Mouse (Mus musculus) MEL (cell line): ENCODE results near the gene Cryba2. TPM values are rescaled to one million over a fixed set of nuclear protein-coding genes. Genes with fewer than 3 reads are reported as not detected.

ENCODE experiments used
- DNase-seq: peaks from one replicate; pipeline ENCODE4 v3.0.0; 2011; ENCODE audit warnings: low read depth, low spot score
- H3K27ac ChIP-seq: 2 replicates; pipeline ENCODE4 v1.5.1; 2012; ENCODE audit warnings: low read depth, mild to moderate bottlenecking, control low read depth, low read length, moderate library complexity; ENCODE audit not compliant: control insufficient read depth
- H3K27me3 ChIP-seq, 2 experiments: fragments of 150-350 bp in 1 of 2; sonication (generic) in 1 of 2; 2 replicates each; pipeline ENCODE4 v1.6.1; 2012; ENCODE audit warnings: low read length in 2 of 2, mild to moderate bottlenecking in 2 of 2, improper control_type of control experiment in 1 of 2, moderate library complexity in 1 of 2; ENCODE audit not compliant: insufficient read depth in 2 of 2, control insufficient read depth in 1 of 2
- H3K36me3 ChIP-seq, 2 experiments: 2 replicates each; pipeline ENCODE4 v1.6.1; 2012 to 2014; ENCODE audit warnings: low read length in 2 of 2, improper control_type of control experiment in 1 of 2, inconsistent platforms in 1 of 2, mild to moderate bottlenecking in 1 of 2; ENCODE audit not compliant: insufficient read depth in 2 of 2, control insufficient read depth in 1 of 2
- H3K4me1 ChIP-seq, 2 experiments: fragments of 150-350 bp in 1 of 2; sonication (generic) in 1 of 2; 2 replicates each; pipeline ENCODE4 v1.6.1; 2012; ENCODE audit warnings: low read length in 2 of 2, improper control_type of control experiment in 1 of 2, mild to moderate bottlenecking in 1 of 2; ENCODE audit not compliant: insufficient read depth in 2 of 2, control insufficient read depth in 1 of 2
- H3K4me3 ChIP-seq, 2 experiments: fragments of 150-350 bp in 1 of 2; sonication (generic) in 1 of 2; 2 replicates each; pipeline ENCODE4 v1.5.1; 2012; ENCODE audit warnings: low read depth in 2 of 2, low read length in 2 of 2, mild to moderate bottlenecking in 2 of 2, moderate library complexity in 2 of 2, control low read depth in 1 of 2, improper control_type of control experiment in 1 of 2; ENCODE audit not compliant: control insufficient read depth in 1 of 2, insufficient read depth in 1 of 2
- H3K79me2 ChIP-seq: 2 replicates; pipeline ENCODE4 v1.6.1; 2012; ENCODE audit warnings: mild to moderate bottlenecking, low read length, moderate library complexity; ENCODE audit not compliant: control insufficient read depth, poor library complexity, insufficient read depth
- H3K9ac ChIP-seq: 2 replicates; pipeline ENCODE4 v1.6.1; 2012; ENCODE audit warnings: low read depth, mild to moderate bottlenecking, control low read depth, low read length, moderate library complexity; ENCODE audit not compliant: control insufficient read depth, poor library complexity, severe bottlenecking
- H3K9me3 ChIP-seq: fragments of 150-350 bp; sonication (generic); replicated peaks from 2 replicates; pipeline ENCODE4 v1.6.1; 2012; ENCODE audit warnings: mild to moderate bottlenecking, low read length, improper control_type of control experiment, moderate library complexity; ENCODE audit not compliant: insufficient read depth
- CHD2 ChIP-seq: IDR thresholded peaks from 2 replicates; pipeline ENCODE4 v1.6.1; 2011; ENCODE audit warnings: low read length, improper control_type of control experiment
- E2F4 ChIP-seq: IDR thresholded peaks from 2 replicates; pipeline ENCODE4 v1.6.1; 2011; ENCODE audit warnings: low read depth, low read length, improper control_type of control experiment, borderline replicate concordance
- ELF1 ChIP-seq: IDR thresholded peaks from 2 replicates; pipeline ENCODE4 v1.6.1; 2014; ENCODE audit warnings: low read depth, mild to moderate bottlenecking, inconsistent platforms, low read length, improper control_type of control experiment, moderate library complexity
- ETS1 ChIP-seq: IDR thresholded peaks from 2 replicates; pipeline ENCODE4 v1.6.1; 2012; ENCODE audit warnings: low read depth, mild to moderate bottlenecking, inconsistent platforms, low read length, improper control_type of control experiment, moderate library complexity
- GABPA ChIP-seq: IDR thresholded peaks from 2 replicates; pipeline ENCODE4 v1.6.1; 2012; ENCODE audit warnings: low read depth, mild to moderate bottlenecking, inconsistent platforms, low read length, improper control_type of control experiment, moderate library complexity
- HCFC1 ChIP-seq: IDR thresholded peaks from 2 replicates; pipeline ENCODE4 v1.6.1; 2012; ENCODE audit warnings: low read depth, mild to moderate bottlenecking, inconsistent platforms, low read length, improper control_type of control experiment, moderate library complexity
- JUND ChIP-seq: IDR thresholded peaks from 2 replicates; pipeline ENCODE4 v1.6.1; 2011; ENCODE audit warnings: low read depth, mild to moderate bottlenecking, improper control_type of control experiment, low read length
- KAT2A ChIP-seq: conservative IDR thresholded peaks from 2 replicates; pipeline ENCODE4 v1.6.1; 2012; ENCODE audit warnings: low read depth, low read length, improper control_type of control experiment, inconsistent platforms
- MAFK ChIP-seq: IDR thresholded peaks from 2 replicates; pipeline ENCODE4 v1.6.1; 2011; ENCODE audit warnings: low read depth, mild to moderate bottlenecking, low read length, improper control_type of control experiment, borderline replicate concordance
- MAX ChIP-seq: IDR thresholded peaks from 2 replicates; pipeline ENCODE4 v1.6.1; 2011; ENCODE audit warnings: low read length, improper control_type of control experiment
- MXI1 ChIP-seq: IDR thresholded peaks from 2 replicates; pipeline ENCODE4 v1.6.1; 2011; ENCODE audit warnings: mild to moderate bottlenecking, low read depth, low read length, improper control_type of control experiment
- MYB ChIP-seq: IDR thresholded peaks from 2 replicates; pipeline ENCODE4 v1.6.1; 2011; ENCODE audit warnings: mild to moderate bottlenecking, low read depth, low read length, improper control_type of control experiment
- NELFE ChIP-seq: IDR thresholded peaks from 2 replicates; pipeline ENCODE4 v1.6.1; 2011; ENCODE audit warnings: low read depth, low read length, improper control_type of control experiment
- NRF1 ChIP-seq: IDR thresholded peaks from 2 replicates; pipeline ENCODE4 v1.6.1; 2014; ENCODE audit warnings: low read depth, mild to moderate bottlenecking, inconsistent platforms, low read length, improper control_type of control experiment, moderate library complexity; ENCODE audit not compliant: poor library complexity, insufficient read depth, severe bottlenecking
- POLR2A ChIP-seq, 2 experiments: IDR thresholded peaks; 2 replicates each; pipeline ENCODE4 v1.6.1; 2011 to 2012; ENCODE audit warnings: low read length in 2 of 2, mild to moderate bottlenecking in 2 of 2, control low read depth in 1 of 2, improper control_type of control experiment in 1 of 2, low read depth in 1 of 2, moderate library complexity in 1 of 2; ENCODE audit not compliant: control insufficient read depth in 1 of 2, insufficient read depth in 1 of 2, poor library complexity in 1 of 2
- POLR2AphosphoS2 ChIP-seq: IDR thresholded peaks from 2 replicates; pipeline ENCODE4 v1.6.1; 2011; ENCODE audit warnings: low read length, improper control_type of control experiment
- POLR2AphosphoS5 ChIP-seq: IDR thresholded peaks from 2 replicates; pipeline ENCODE4 v1.6.1; 2012; ENCODE audit warnings: low read depth, borderline replicate concordance, mild to moderate bottlenecking, inconsistent platforms, low read length, moderate library complexity, mixed read lengths
- RCOR1 ChIP-seq: IDR thresholded peaks from 2 replicates; pipeline ENCODE4 v1.6.1; 2012; ENCODE audit warnings: low read depth, mild to moderate bottlenecking, inconsistent platforms, low read length, improper control_type of control experiment
- SMC3 ChIP-seq: IDR thresholded peaks from 2 replicates; pipeline ENCODE4 v1.6.1; 2011; ENCODE audit warnings: low read depth, low read length, improper control_type of control experiment
- TAL1 ChIP-seq: IDR thresholded peaks from 2 replicates; pipeline ENCODE4 v1.6.1; 2012; ENCODE audit warnings: mild to moderate bottlenecking, inconsistent platforms, low read length, moderate library complexity, mixed read lengths
- TBP ChIP-seq: IDR thresholded peaks from 2 replicates; pipeline ENCODE4 v1.8.0; 2011; ENCODE audit warnings: low read depth, low read length, improper control_type of control experiment
- UBTF ChIP-seq: IDR thresholded peaks from 2 replicates; pipeline ENCODE4 v1.6.1; 2012; ENCODE audit warnings: low read depth, mild to moderate bottlenecking, inconsistent platforms, low read length, improper control_type of control experiment, moderate library complexity, borderline replicate concordance; ENCODE audit not compliant: insufficient read depth
- ZKSCAN1 ChIP-seq: IDR thresholded peaks from 2 replicates; pipeline ENCODE4 v1.6.1; 2012; ENCODE audit warnings: low read depth, mild to moderate bottlenecking, inconsistent platforms, low read length, improper control_type of control experiment, moderate library complexity
- ZMIZ1 ChIP-seq: IDR thresholded peaks from 2 replicates; pipeline ENCODE4 v1.6.1; 2012; ENCODE audit warnings: low read depth, mild to moderate bottlenecking, inconsistent platforms, low read length, improper control_type of control experiment, moderate library complexity
- polyA plus RNA-seq, 2 experiments: library from polyadenylated mRNA; stranded (reverse) in 1 of 2; unstranded in 1 of 2; fragments of >175 nt in 1 of 2; fragments of >200 nt in 1 of 2; gene quantifications; 2 replicates each; pipeline versions ENCODE4 v1.2.1 to v1.2.4; 2012; ENCODE audit warnings: low replicate concordance in 2 of 2, low read depth in 1 of 2; ENCODE audit not compliant: insufficient read length in 2 of 2, insufficient read depth in 1 of 2, missing spikeins in 1 of 2
- total RNA-seq: library from RNA; depleted of rRNA; stranded (reverse); fragments of 300-350 nt; gene quantifications from 2 replicates; pipeline ENCODE4 v1.2.3, GENCODE M21; 2012

Cryba2 gene
- total and polyA plus RNA-seq, 3 experiments: not detected

- no peak overlapping the region for H3K9ac ChIP-seq
- TF ChIP-seq NELFE: no peak
- no peak for TF ChIP-seq MAFK
- TF ChIP-seq RCOR1: no peak
- TF ChIP-seq JUND: no peak
- no peak for TF ChIP-seq MYB
- no peak for TF ChIP-seq HCFC1
- TF ChIP-seq POLR2AphosphoS5: no peak
- TF ChIP-seq ELF1: no peak
- TF ChIP-seq MXI1: no peak
- TF ChIP-seq TAL1: no peak
- no peak for TF ChIP-seq TBP
- TF ChIP-seq POLR2AphosphoS2: no peak
- no peak for TF ChIP-seq ZMIZ1
- TF ChIP-seq KAT2A: no peak
These were observed 42.7 kb downstream of the Cryba2 start for GRCm38 (mm10) chr1:74850251-74850650.

DNA sequence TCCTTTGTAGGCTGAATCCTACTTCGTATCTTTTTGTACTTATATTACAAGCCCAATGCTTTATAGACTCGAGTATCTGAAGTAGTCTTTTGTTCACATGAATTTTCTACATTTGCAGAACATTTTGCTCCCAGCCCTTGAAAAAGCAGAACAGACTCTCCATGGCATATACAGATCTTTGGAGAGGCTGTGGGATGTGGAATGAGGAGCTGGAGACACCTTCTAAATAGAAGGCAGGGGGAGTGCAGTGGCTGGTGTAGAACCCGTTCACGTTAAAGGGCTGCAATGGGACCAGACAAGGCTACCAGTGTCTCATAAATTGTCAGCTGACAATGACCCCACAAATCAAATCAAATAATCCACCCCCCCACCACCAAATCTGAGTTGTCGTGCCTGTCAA, 44.0 kb downstream of the Cryba2 start:
- Histone ChIP-seq H3K27ac (no peak overlapping the region), H3K4me3 (no peak overlapping the region), H3K9me3 (no peaks in the 10 kb centered on the region), H3K36me3 (no peaks in the 10 kb centered on the region), H3K4me1 (no peaks in the 10 kb centered on the region), H3K9ac (no peak overlapping the region), H3K79me2 (no peaks in the 10 kb centered on the region), H3K27me3 (no peaks in the 10 kb centered on the region; a peak in 1 of 4 replicates)
- no peak for DNase-seq
- TF ChIP-seq SMC3 (no peak), MYB (no peak), TBP (no peak), NELFE (no peak), ETS1 (no peak), POLR2AphosphoS2 (no peak), RCOR1 (no peak), JUND (no peak), MXI1 (no peak), ZKSCAN1 (no peak), GABPA (no peak), POLR2A (IDR thresholded peaks at IDR 0.05; ENCODE audit: control insufficient read depth in 1 of 2, insufficient read depth in 1 of 2, low read depth in 1 of 2, low read length in 2 of 2, poor library complexity in 1 of 2) (no peak), UBTF (no peak), MAX (no peak), CHD2 (no peak), E2F4 (no peak), NRF1 (no peak), ELF1 (no peak)

More at GRCm38 (mm10) chr1:74850251-74850650, 42.7 kb downstream of the Cryba2 start:
- H3K4me3 ChIP-seq: no peak overlapping the region
- H3K36me3 ChIP-seq: no peaks in the 10 kb centered on the region
- H3K27ac ChIP-seq: no peak overlapping the region
- no peaks in the 10 kb centered on the region for H3K79me2 ChIP-seq
- no peaks in the 10 kb centered on the region for H3K9me3 ChIP-seq
- no peak for DNase-seq
- no peaks in the 10 kb centered on the region for H3K4me1 ChIP-seq
- H3K27me3 ChIP-seq: no peaks in the 10 kb centered on the region; a peak in 1 of 4 replicates
